Mouse (Mus musculus): ENCODE measurements around the gene Hist3h2a.

Hist3h2a gene

GRCm38 (mm10) chr11:58991911-58992310 lies 37.4 kb downstream of the Hist3h2a start:
- in situ Hi-C loops (cut with MboI) = no loop called here

GRCm38 (mm10) chr11:58993091-58993670 lies 38.7 kb downstream of the Hist3h2a start:
- in situ Hi-C loops (cut with MboI) = no loop called here

- in situ Hi-C loops (cut with MboI) = no loop called here
Measured at GRCm38 (mm10) chr11:58994337-58994826, 39.9 kb downstream of the Hist3h2a start.

- in situ Hi-C loops (cut with MboI) = no loop called here
Measured at GRCm38 (mm10) chr11:58995061-58995806, 40.7 kb downstream of the Hist3h2a start.

- in situ Hi-C loops (cut with MboI) = no loop called here
Measured at GRCm38 (mm10) chr11:58995807-58996370, 41.4 kb downstream of the Hist3h2a start.

- in situ Hi-C loops (cut with MboI) = no loop called here
Measured at GRCm38 (mm10) chr11:58997541-58997940, 43.1 kb downstream of the Hist3h2a start.

- in situ Hi-C loops (cut with MboI) = no loop called here
Measured at GRCm38 (mm10) chr11:58999158-58999557, 44.7 kb downstream of the Hist3h2a start.

- in situ Hi-C loops (cut with MboI) = no loop called here
Measured at GRCm38 (mm10) chr11:58999830-59000229, 45.3 kb downstream of the Hist3h2a start.

- in situ Hi-C loops (cut with MboI) = no loop called here
Measured at GRCm38 (mm10) chr11:59000635-59001034, 46.1 kb downstream of the Hist3h2a start.

GRCm38 (mm10) chr11:59002327-59003079 lies 48.0 kb downstream of the Hist3h2a start:
- in situ Hi-C loops (cut with MboI) = no loop called here

All from mature B cell (primary cell).